Mouse (Mus musculus) mammary gland, adult 2 months (tissue): ENCODE data around the gene Cpb2. TPM values are rescaled to one million over a fixed set of nuclear protein-coding genes. Genes with fewer than 3 reads are reported as not detected.

Source experiments
- polyA plus RNA-seq: library from polyadenylated mRNA; depleted of rRNA; stranded (reverse); fragments of >200 nt; gene quantifications from 2 replicates; pipeline ENCODE4 v1.2.3, GENCODE M21; 2012; ENCODE audit warnings: low replicate concordance; rRNA removed

Gene Cpb2
- polyA plus RNA-seq = 0.25 TPM in 1 of 2 replicates, not detected in the other

DNA sequence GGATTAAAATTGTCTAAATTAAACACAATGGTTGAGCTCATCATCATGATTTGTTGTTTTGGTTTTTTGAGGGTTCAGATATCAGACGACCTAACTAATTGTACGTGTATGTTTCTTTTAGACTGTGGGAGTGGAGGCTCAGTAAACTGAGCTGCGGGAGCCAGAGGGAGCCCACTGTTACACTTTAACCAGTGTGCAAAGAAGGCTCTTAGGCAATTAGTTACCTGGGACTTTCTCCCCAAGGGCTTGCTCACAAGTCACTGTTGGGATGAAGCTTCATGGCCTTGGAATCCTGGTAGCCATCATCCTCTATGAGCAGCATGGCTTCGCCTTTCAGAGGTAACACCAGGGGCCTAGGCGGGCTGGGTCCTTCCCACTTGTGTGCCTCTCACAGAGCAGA lies at the start of gene Cpb2:
Gene Cpb2, plus strand, starts transcription at position 201 of the 400 bp plus-strand sequence.

DNA sequence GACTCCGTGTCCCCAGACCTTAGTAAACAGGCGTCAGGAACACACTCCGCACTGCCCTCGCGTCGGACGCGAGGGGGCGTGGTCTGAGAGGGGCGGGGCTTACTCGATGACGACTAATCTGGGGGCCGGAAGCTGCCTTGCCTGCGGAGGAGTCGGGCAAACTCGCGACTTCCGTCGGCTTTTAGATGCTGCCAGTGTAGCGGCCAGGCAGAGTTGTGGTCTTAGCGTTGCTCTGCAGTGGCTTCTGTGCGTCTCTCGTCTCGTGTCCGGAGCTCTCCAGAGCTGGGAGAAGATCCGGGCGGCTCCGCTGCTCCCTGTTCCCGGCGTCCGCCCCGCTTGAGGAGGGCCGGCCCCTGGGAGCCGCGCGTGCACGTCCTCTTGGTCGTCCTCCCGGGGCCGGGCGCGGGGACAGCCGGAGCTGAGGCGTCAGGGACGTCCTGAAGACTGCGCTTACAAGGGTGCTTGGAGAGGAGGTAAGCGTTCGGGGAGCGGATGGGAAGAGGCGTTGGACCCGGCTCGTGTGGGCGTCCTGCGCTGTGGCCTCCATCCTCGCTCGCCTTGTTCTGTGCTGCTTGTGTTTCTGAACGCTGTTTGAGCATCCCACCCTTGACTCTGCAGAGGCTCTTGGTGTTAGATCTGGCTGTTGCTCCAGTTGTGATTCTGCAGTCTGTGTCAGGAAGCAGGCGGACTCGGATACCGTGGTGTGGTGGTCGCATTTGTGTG lies 42.3 kb downstream of the Cpb2 start, which contains the start of gene Zc3h13:
Gene Zc3h13, plus strand, starts transcription at position 181 of the 723 bp plus-strand sequence.

Other genes with a start within 250 kb of the Cpb2 start
- 6.3 and 6.9 TPM in 2 replicates for gene Rubcnl, start 226.3 kb upstream of the Cpb2 start, polyA plus RNA-seq
- gene Lrrc63, start 111.4 kb upstream of the Cpb2 start, polyA plus RNA-seq = not detected in 2 replicates
- 30.7 and 49.0 TPM in 2 replicates for gene Lcp1, start 111.2 kb upstream of the Cpb2 start, polyA plus RNA-seq
- 3.8 and 5.3 TPM in 2 replicates for gene Zc3h13, start 42.1 kb downstream of the Cpb2 start, polyA plus RNA-seq
- 0.09 and 0.20 TPM in 2 replicates for gene Siah3, start 213.7 kb downstream of the Cpb2 start, polyA plus RNA-seq